In the genomic region with DNA sequence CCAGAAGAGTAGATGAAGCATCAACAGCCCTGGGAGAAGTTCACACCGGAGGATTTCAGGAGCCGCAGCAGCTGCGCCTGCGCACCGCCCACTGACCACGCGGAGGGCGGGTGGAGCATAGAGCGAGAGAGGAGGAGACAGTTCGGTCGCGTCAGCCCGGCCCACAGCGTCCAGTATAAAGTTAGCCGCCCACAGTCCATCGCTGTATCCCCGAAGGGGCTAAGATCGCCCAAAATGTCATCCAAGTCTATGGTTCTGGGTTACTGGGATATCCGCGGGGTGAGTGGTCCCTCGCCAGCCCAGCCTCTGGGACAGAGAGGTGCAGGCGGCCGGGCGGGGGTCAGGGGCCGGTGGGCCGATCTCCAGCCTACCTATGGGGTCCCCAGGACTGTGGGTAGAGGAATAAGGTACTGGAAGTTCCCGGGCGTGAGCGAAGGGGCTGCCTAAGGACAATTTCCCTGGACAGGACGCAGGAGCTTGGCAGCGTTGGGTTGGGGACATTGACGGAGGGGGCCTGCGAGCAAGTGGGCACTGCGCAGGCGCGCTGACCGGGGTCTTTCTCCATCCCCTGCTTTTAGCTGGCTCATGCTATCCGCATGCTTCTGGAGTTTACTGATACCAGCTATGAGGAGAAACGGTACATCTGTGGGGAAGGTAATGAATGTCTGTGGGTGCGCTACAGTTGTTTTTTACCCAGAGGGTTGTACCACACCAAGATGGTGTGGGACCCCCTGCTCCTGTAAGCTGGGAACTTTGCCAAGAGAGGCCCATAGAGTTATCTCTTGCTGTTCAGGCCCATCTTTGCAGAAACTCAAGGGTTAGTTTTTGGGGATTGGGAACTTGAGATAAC, we compare ENCODE assay signal across 8 mouse cellular contexts. TPM values are rescaled to one million over a fixed set of nuclear protein-coding genes. Genes with fewer than 3 reads are reported as not detected.
DNase-seq lines count a peak whose midpoint lies in the region; TF ChIP-seq lines count a peak whose summit lies in the region.

Gene Gstm5, plus strand, starts transcription at position 102 of the 850 bp plus-strand sequence.

- intact Hi-C loops in gastrocnemius, postnatal 14 days (cut with DNase I; ENCODE audit: low total_unique reads) = loop anchor here (5.0 kb wide), 1 partner anchor 931 kb away; no protein-coding TSS in a partner anchor
- intact Hi-C loops in left cerebral cortex, adult 2 months (cut with DNase I) = no loop called here

- TF ChIP-seq CTCF in left cerebral cortex, adult 2 months (IDR thresholded peaks at IDR 0.05) = no peak

- peak within 1 kb of the TSS; percentile 76 for H3K27ac ChIP-seq in left cerebral cortex, adult 2 months

- peak; percentile 91 for DNase-seq in adrenal gland, postnatal 10 days
- DNase-seq in embryo, embryonic 11 days = peak; percentile 93
- DNase-seq in gastrocnemius, postnatal 14 days = peak; percentile 89
- peak; percentile 42 for DNase-seq in hindlimb bud, embryonic 11.5 days (ENCODE audit: extremely low spot score, low read depth, low spot score)
- peak; percentile 89 to 90 for DNase-seq in left cerebral cortex, adult 2 months (ENCODE audit: extremely low spot score in 1 of 2, low spot score in 2 of 2)
- peak; percentile 86 to 87 for DNase-seq in lung, postnatal 4 days
- peak; percentile 66 for DNase-seq in retina, postnatal 7 days (ENCODE audit: low read depth, low spot score)
- DNase-seq in urinary bladder, postnatal 25 days (ENCODE audit: low spot score) = peak; percentile 70

- peak within 1 kb of the TSS; percentile 77 for H3K4me3 ChIP-seq in left cerebral cortex, adult 2 months

RNA-seq across cellular contexts. Expression of gene Gstm5, which starts in this region (rescaled TPM):
- 10 to 100 TPM; 30.1 to 32.3 TPM for total RNA-seq in adrenal gland, postnatal 10 days (2021)
- total RNA-seq in gastrocnemius, postnatal 14 days (2021) = 10 to 100 TPM; 58.5 to 60.1 TPM
- 100 to 1,000 TPM; 230 TPM for total RNA-seq in left cerebral cortex, adult 2 months (2021)

Comparison
In these comparisons a context has a peak if more than half of its experiments do, and no peak if none do; other contexts are left out.
1. Peak in every context shown above with its lines: DNase-seq, H3K4me3 ChIP-seq and H3K27ac ChIP-seq.
2. DNase-seq: peak in every context shown above with its lines; median percentile 93 in embryo, embryonic 11 days; 91 in adrenal gland, postnatal 10 days; 90 in left cerebral cortex, adult 2 months; 89 in gastrocnemius, postnatal 14 days; 86 in lung, postnatal 4 days; 70 in urinary bladder, postnatal 25 days; 66 in retina, postnatal 7 days; 42 in hindlimb bud, embryonic 11.5 days.